Comparison of ENCODE assay signal across 15 mouse cellular contexts in the genomic region with DNA sequence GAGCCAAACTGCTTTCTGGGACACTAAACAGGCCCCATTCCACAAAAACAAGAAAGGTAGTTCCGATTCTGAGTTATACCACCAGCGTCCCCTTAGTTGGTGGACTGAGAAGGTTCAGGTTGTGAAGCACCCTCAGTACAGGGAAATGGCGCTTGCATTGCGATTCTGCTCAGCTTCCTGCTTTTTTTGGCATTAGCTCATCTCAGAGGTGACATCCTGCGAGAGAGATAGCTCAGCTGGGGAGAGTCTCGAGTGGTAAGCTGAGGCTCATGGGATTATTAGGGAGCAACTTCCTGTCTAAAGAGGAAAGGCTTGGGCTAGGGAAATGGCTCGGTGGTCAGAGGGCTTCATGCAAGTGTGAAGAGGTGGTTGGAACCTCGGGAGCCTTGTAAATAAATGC. TPM values are rescaled to one million over a fixed set of nuclear protein-coding genes. Genes with fewer than 3 reads are reported as not detected.
A peak's percentile ranks its signal among the peaks of the same experiment; 100 is the strongest.
DNase-seq lines count a peak whose midpoint lies in the region; ATAC-seq and TF ChIP-seq lines count a peak whose summit lies in the region.
"Had no signal": no experiment of that assay in that cellular context is flagged by ENCODE, and none has a peak within 500 bp of the region (broad histone marks: within the 10 kb centered on the region; RNA-seq: fewer than 3 reads in every experiment).

No protein-coding gene starts in this region.

- peaks cover 2% of the 10 kb centered on the region; the same call in 1 of the 2 replicates for H3K27me3 ChIP-seq in heart, embryonic 11.5 days (ENCODE audit: control insufficient read depth, insufficient read depth, low read length)
- no peaks in the 10 kb centered on the region for H3K27me3 ChIP-seq in lung, embryonic 15.5 days
- H3K27me3 ChIP-seq in neural tube, embryonic 15.5 days (replicated peaks), result no peaks in the 10 kb centered on the region

- H3K9me3 ChIP-seq in heart, embryonic 11.5 days (replicated peaks; ENCODE audit: control insufficient read depth, low read length), result peaks cover 3% of the 10 kb centered on the region; the same call in 1 of the 2 replicates
- H3K9me3 ChIP-seq in lung, embryonic 15.5 days, result no peaks in the 10 kb centered on the region
- no peaks in the 10 kb centered on the region for H3K9me3 ChIP-seq in neural tube, embryonic 15.5 days (replicated peaks)

- H3K4me3 ChIP-seq in heart, embryonic 11.5 days (ENCODE audit: low read depth, low read length), result no peak overlapping the region
- no peak overlapping the region for H3K4me3 ChIP-seq in lung, embryonic 15.5 days
- H3K4me3 ChIP-seq in lung, adult 2 months (replicated peaks; ENCODE audit: extremely low read depth, low read depth, low read length), result no peak overlapping the region
- no peak overlapping the region for H3K4me3 ChIP-seq in neural tube, embryonic 15.5 days (replicated peaks)

- ATAC-seq in heart, embryonic 11.5 days (replicated peaks; ENCODE audit: insufficient number of reproducible peaks, low FRiP score, low TSS enrichment), result no peak
- ATAC-seq in lung, embryonic 15.5 days (ENCODE audit: borderline replicate concordance, extremely low read depth, low FRiP score, low TSS enrichment), result peak; percentile 4; the same call in 1 of the 2 replicates
- no peak for ATAC-seq in neural tube, embryonic 15.5 days (ENCODE audit: low FRiP score)
- ATAC-seq in monocyte, adult 5-6 weeks (replicated peaks; ENCODE audit: insufficient number of reproducible peaks, low FRiP score, low TSS enrichment, poor library complexity, severe bottlenecking), result no peak
- ATAC-seq: intestine, embryonic 16.5 days had no signal

- H3K9ac ChIP-seq in heart, embryonic 11.5 days (ENCODE audit: low read depth, low read length), result no peak overlapping the region
- H3K9ac ChIP-seq in lung, embryonic 15.5 days, result no peak overlapping the region
- H3K9ac ChIP-seq in neural tube, embryonic 15.5 days (replicated peaks), result no peak overlapping the region

- DNase-seq in heart, adult 11 months, result peak; percentile 92
- DNase-seq in lung, adult 2 months, result no peak
- peak; percentile 42 for DNase-seq in lung, postnatal 14 days
- no peak for DNase-seq in left cerebral cortex, adult 9 months (ENCODE audit: low spot score in 2 of 2)
- DNase-seq: adrenal gland, adult 2 months; B cell, adult 2 months; thymus, adult 2 months had no signal

- TF ChIP-seq CTCF in lung, adult 2 months (IDR thresholded peaks at IDR 0.05; ENCODE audit: insufficient read depth, low read length), result no peak

- 58% methylated on average over 8 of the region's 8 CpGs for WGBS in heart, embryonic 11.5 days (ENCODE audit: insufficient replicate concordance)
- 37% methylated on average over 8 of the region's 8 CpGs for WGBS in lung, embryonic 15.5 days
- WGBS in lung, adult 2 months, result 35% methylated on average over 8 of the region's 8 CpGs
- 73% methylated on average over 8 of the region's 8 CpGs for WGBS in neural tube, embryonic 15.5 days

- no peak overlapping the region for H3K4me2 ChIP-seq in heart, embryonic 11.5 days
- H3K4me2 ChIP-seq in lung, embryonic 15.5 days, result no peak overlapping the region
- H3K4me2 ChIP-seq in neural tube, embryonic 15.5 days, result no peak overlapping the region

- TF ChIP-seq POLR2A in lung, adult 2 months (IDR thresholded peaks at IDR 0.05; ENCODE audit: borderline replicate concordance, extremely low read depth, low read depth, low read length), result no peak

- no peak overlapping the region; the same call in 1 of the 2 replicates for H3K27ac ChIP-seq in heart, embryonic 11.5 days (ENCODE audit: low read depth, low read length)
- no peak overlapping the region; the same call in 1 of the 2 replicates for H3K27ac ChIP-seq in lung, embryonic 15.5 days
- H3K27ac ChIP-seq in neural tube, embryonic 15.5 days (replicated peaks), result peak overlapping the region; percentile 56

- H3K36me3 ChIP-seq in heart, embryonic 11.5 days (ENCODE audit: control insufficient read depth, insufficient read depth, low read length), result no peaks in the 10 kb centered on the region
- H3K36me3 ChIP-seq in lung, embryonic 15.5 days, result no peaks in the 10 kb centered on the region
- peaks cover 11% of the 10 kb centered on the region; the same call in 1 of the 2 replicates for H3K36me3 ChIP-seq in neural tube, embryonic 15.5 days

- H3K4me1 ChIP-seq in heart, embryonic 11.5 days (ENCODE audit: control insufficient read depth, insufficient read depth, low read length), result peaks cover 31% of the 10 kb centered on the region
- H3K4me1 ChIP-seq in lung, embryonic 15.5 days, result peaks cover 33% of the 10 kb centered on the region
- peaks cover 6% of the 10 kb centered on the region; the same call in 1 of the 2 replicates for H3K4me1 ChIP-seq in lung, adult 2 months (ENCODE audit: control insufficient read depth, insufficient read depth, low read length)
- peaks cover 45% of the 10 kb centered on the region for H3K4me1 ChIP-seq in neural tube, embryonic 15.5 days

RNA-seq across cellular contexts. Expression of a gene that starts 32.4 kb away (rescaled TPM):
- 4.6 and 6.4 TPM in 2 replicates for polyA plus RNA-seq in heart, embryonic 11.5 days (2014; fragmentation: Nextera tagmentation; extraction: Ambion mirVana)
- 10.9 and 12.2 TPM in 2 replicates for polyA plus RNA-seq in lung, embryonic 15.5 days (2015; fragmentation: Nextera tagmentation; extraction: Ambion mirVana)
- polyA plus RNA-seq in lung, adult 2 months (2012; rRNA removed), result 53.2 and 57.4 TPM in 2 replicates
- polyA plus RNA-seq in neural tube, embryonic 15.5 days (2015; fragmentation: Nextera tagmentation; extraction: Ambion mirVana), result 18.5 and 19.9 TPM in 2 replicates
- 67.2 to 83.6 TPM (median 68.0 TPM) in 3 replicates for total RNA-seq in monocyte, adult 5-6 weeks (2017)

RNA-seq across cellular contexts. Expression of a gene that starts 39.6 kb away (rescaled TPM):
- polyA plus RNA-seq in heart, embryonic 11.5 days (2014; fragmentation: Nextera tagmentation; extraction: Ambion mirVana), result not detected in 2 replicates
- 0.45 and 0.49 TPM in 2 replicates for polyA plus RNA-seq in lung, embryonic 15.5 days (2015; fragmentation: Nextera tagmentation; extraction: Ambion mirVana)
- 20.4 TPM in 1 of 2 replicates, not detected in the other for polyA plus RNA-seq in lung, adult 2 months (2012; rRNA removed)
- polyA plus RNA-seq in neural tube, embryonic 15.5 days (2015; fragmentation: Nextera tagmentation; extraction: Ambion mirVana), result 3.2 and 32.6 TPM in 2 replicates
- total RNA-seq in monocyte, adult 5-6 weeks (2017), result not detected in 3 replicates
- total RNA-seq: adrenal gland, adult 2 months; gastrocnemius, postnatal 4 days; layer of hippocampus, adult 8-10 months had no signal

RNA-seq across cellular contexts. Expression of a gene that starts 54.2 kb away (rescaled TPM):
- polyA plus RNA-seq in heart, embryonic 11.5 days (2014; fragmentation: Nextera tagmentation; extraction: Ambion mirVana), result not detected in 2 replicates
- polyA plus RNA-seq in lung, embryonic 15.5 days (2015; fragmentation: Nextera tagmentation; extraction: Ambion mirVana), result 0.40 TPM in 1 of 2 replicates, not detected in the other
- 4.5 and 25.4 TPM in 2 replicates for polyA plus RNA-seq in lung, adult 2 months (2012; rRNA removed)
- polyA plus RNA-seq in neural tube, embryonic 15.5 days (2015; fragmentation: Nextera tagmentation; extraction: Ambion mirVana), result not detected in 2 replicates
- total RNA-seq in monocyte, adult 5-6 weeks (2017), result not detected in 3 replicates
- total RNA-seq: adrenal gland, adult 2 months; gastrocnemius, postnatal 4 days; layer of hippocampus, adult 8-10 months had no signal
- polyA plus RNA-seq: adrenal gland, adult 2 months; limb, embryonic 14.5 days had no signal

Comparison
In these comparisons a context has a peak if more than half of its experiments do, and no peak if none do; other contexts are left out.
1. DNase-seq: peak in heart, adult 11 months (single experiment) and lung, postnatal 14 days (single experiment); none in lung, adult 2 months (single experiment) and left cerebral cortex, adult 9 months (0 of 2).